Mouse (Mus musculus) stomach, adult 2 months (tissue): ENCODE measurements around the gene Atp5l. TPM values are rescaled to one million over a fixed set of nuclear protein-coding genes. Genes with fewer than 3 reads are reported as not detected.

Experiments
- polyA plus RNA-seq: library from polyadenylated mRNA; depleted of rRNA; stranded (reverse); fragments of >200 nt; gene quantifications from 2 replicates; pipeline ENCODE4 v1.2.3, GENCODE M21; 2012; rRNA removed

Atp5l gene
- 120 and 164 TPM in 2 replicates for polyA plus RNA-seq

DNA sequence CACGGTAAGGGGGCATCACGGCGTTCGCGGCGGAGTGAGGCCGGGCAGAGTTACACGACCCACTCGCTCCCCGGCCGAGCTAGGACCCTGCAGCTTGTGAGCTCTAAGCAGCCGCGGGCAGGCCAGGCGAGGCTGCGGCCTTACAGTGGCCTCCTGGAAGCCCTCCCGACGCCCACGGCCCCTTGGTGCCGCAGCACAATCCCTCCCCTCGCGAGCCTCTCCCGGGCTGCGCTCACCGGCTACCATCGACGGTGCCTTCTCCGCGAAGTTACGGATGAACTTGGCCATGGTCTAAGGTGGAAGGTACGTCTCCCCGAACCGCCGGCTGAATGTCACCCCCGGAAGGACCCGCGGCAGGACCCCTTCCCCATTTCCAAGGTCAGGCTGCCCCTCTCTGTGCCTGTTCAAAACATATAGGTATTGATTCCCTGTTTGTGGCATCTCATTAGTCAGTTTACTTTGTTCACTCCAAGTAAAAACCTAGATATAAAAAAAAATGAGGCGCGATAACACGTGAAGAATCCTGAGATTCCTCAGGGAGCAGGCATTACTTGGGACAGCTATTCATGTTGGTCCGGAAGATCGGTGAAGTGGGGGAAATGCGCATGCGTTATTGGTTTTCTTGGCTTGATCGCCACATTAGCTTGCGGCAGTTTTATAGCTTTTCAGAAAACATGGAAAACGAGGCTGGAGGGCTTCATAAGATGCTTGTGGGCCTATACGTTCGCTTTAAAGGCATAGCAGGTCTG is at the start of gene Atp5l:
Atp5l (minus strand) TSS at position 369 of the 749 bp plus-strand sequence.

DNA sequence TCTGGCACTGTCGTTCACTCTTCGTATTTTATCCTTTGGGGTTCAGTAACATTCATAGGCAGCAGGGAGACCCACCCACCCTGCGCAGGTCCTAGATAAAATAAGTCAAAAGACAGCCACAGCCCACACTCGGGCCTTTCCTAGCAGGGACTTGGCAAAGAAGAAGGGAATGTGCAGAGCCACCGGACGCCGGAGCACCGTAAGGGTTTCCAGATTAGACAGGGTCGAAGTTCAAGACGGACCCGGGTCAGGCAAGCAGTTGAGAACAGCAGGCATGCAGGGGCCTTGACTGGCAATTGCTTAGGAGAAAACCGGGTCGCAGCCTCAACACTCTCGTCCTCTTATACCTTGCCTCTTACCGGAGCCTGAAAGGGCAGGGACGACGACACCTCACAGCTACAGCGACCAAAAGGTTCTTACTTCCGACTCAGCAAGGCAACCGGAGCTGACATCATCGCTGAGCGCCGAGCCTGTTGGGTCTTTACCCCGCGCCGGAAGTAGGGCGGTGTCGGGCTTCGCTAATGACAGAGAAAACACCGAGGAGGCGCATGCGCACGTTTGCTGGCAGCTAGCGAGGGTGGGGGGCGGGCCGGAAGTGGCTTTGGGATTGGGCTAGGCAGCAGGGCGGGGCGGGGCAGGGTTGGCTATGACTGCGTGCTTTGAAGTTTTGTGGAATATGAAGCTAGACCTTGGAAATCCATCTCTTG is 44.7 kb upstream of the Atp5l start, which contains the start of gene Ube4a:
Ube4a (minus strand) TSS at position 475 of the 707 bp plus-strand sequence.

DNA sequence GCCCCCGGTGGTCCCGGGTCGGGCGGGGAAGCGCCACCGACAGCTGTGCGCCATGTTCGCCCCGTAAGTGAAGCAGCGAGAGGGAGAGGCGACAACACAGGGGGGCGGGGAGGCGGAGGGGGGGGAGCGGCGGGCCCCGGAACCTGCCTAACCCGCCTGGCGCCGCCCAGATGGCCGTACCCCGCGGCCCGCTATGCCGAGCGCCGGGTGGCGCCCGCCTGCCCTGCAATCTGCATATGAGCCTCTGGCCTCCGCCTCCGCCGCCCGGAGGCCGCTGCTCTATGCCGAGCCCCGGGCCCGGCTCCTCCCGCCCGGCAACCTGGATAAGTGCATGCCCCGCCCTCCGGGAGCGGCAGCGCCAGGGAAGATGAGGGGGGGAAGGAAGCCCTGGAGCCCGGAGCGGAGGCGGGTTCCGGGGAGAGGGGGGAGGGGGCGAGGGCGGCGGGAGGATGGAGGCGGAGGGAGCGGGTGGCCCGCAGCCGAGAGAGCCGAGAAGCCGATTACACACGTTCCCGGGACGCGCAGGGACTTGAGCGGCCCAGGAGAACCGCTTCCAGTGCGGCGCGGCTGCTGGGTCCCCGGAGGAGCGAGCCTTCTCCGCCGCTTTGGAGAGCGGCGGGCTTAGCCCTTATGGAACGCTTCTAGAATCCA is 39.2 kb downstream of the Atp5l start, which contains the start of gene Kmt2a:
Kmt2a (minus strand) TSS at position 76 of the 651 bp plus-strand sequence.

Other genes with a start within 250 kb of the Atp5l start
- gene Treh, start 247.5 kb downstream of the Atp5l start, polyA plus RNA-seq = 0.10 TPM in 1 of 2 replicates, not detected in the other
- gene Phldb1, start 185.5 kb downstream of the Atp5l start, polyA plus RNA-seq = 57.9 and 69.7 TPM in 2 replicates
- 11.5 and 13.1 TPM in 2 replicates for gene Arcn1, start 152.9 kb downstream of the Atp5l start, polyA plus RNA-seq
- gene Ift46, start 152.8 kb downstream of the Atp5l start, polyA plus RNA-seq = 11.3 and 12.1 TPM in 2 replicates
- gene Tmem25, start 121.4 kb downstream of the Atp5l start, polyA plus RNA-seq = 2.1 and 3.1 TPM in 2 replicates
- 1.9 and 3.3 TPM in 2 replicates for gene Ttc36, start 117.7 kb downstream of the Atp5l start, polyA plus RNA-seq
- 2.5 and 5.3 TPM in 2 replicates for gene Kmt2a, start 39.4 kb downstream of the Atp5l start, polyA plus RNA-seq
- 1.8 and 2.3 TPM in 2 replicates for gene Ube4a, start 44.9 kb upstream of the Atp5l start, polyA plus RNA-seq
- not detected in 2 replicates for gene Cd3g, start 59.7 kb upstream of the Atp5l start, polyA plus RNA-seq
- gene Cd3d, start 61.0 kb upstream of the Atp5l start, polyA plus RNA-seq = not detected in 2 replicates
- 0.09 and 0.13 TPM in 2 replicates for gene Cd3e, start 88.9 kb upstream of the Atp5l start, polyA plus RNA-seq
- 11.4 and 16.6 TPM in 2 replicates for gene Mpzl2, start 119.1 kb upstream of the Atp5l start, polyA plus RNA-seq
- gene Mpzl3, start 134.4 kb upstream of the Atp5l start, polyA plus RNA-seq = 3.1 and 3.7 TPM in 2 replicates
- 0.12 TPM in 1 of 2 replicates, not detected in the other for gene Jaml, start 158.4 kb upstream of the Atp5l start, polyA plus RNA-seq
- 0.19 TPM in 2 replicates for gene Scn2b, start 197.0 kb upstream of the Atp5l start, polyA plus RNA-seq
- gene Scn4b, start 217.7 kb upstream of the Atp5l start, polyA plus RNA-seq = 0.74 and 0.95 TPM in 2 replicates